Mouse (Mus musculus) frontal cortex, adult (tissue): ENCODE results near the gene Dcpp3.
"Not testable (repeated sequence)": the region's sequence is repeated elsewhere in the genome, so short reads cannot be mapped to it uniquely, and the experiment has no call there.

Source experiments
- ATAC-seq: cut with Nextera tagmentation; 2 replicates; pipeline ENCODE4 v1.9.2; 2017; ENCODE audit warnings: mild to moderate bottlenecking, moderate library complexity, mixed read lengths; ENCODE audit not compliant: low TSS enrichment

The Dcpp3 gene

GRCm38 (mm10) chr17:23917158-23917557, at the start of gene Dcpp3:
Gene Dcpp3, plus strand, starts transcription at chr17:23917458.
- ATAC-seq, result not testable (repeated sequence)

- ATAC-seq, result no peak
Measured at GRCm38 (mm10) chr17:23867756-23868155, 49.5 kb upstream of the Dcpp3 start, which contains the start of gene Prss21. Gene Prss21, plus strand, starts transcription at chr17:23868056.

DNA sequence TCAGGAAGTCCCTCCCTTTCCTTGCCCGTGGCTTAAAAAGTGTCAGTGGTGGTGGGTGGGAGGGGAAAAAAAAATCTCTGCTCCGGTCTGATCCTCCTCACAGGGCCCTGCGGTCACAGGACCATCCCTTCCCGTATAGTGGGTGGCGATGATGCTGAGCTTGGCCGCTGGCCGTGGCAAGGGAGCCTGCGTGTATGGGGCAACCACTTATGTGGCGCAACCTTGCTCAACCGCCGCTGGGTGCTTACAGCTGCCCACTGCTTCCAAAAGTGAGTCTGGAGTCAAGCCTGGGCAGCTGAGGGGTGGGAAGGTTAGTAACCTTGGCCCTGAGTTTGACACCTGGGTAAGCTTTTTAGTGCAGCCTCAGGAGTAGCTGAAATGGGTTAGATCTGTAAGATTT, 48.7 kb upstream of the Dcpp3 start:
- ATAC-seq, result no peak

- peak; percentile 52; the same call in 1 of the 2 replicates for ATAC-seq
Measured at GRCm38 (mm10) chr17:23873884-23874856, 43.1 kb upstream of the Dcpp3 start.

GRCm38 (mm10) chr17:23876741-23877140, 40.5 kb upstream of the Dcpp3 start:
- peak; percentile 57 for ATAC-seq

GRCm38 (mm10) chr17:23877166-23877565, 40.1 kb upstream of the Dcpp3 start:
- no peak for ATAC-seq

DNA sequence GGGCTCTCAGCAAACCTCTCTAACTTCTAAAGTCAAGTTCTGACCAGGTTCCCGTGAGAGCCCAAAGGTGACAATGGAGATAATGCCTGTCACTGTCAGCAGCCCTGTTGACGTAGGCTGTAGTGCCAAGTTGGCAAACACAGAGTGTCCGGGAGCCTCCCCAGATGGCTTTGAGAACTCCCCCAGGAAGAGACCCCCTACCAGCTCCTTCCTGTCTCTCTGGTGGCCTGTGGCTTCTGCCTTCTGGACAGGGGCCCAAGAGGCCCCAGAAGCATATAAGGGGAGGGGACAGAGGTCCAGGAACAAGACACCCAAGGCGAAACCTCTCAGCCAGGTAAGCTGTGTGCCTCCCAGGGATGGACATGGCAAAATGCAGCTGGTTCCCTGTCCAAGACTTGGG, 36.7 kb upstream of the Dcpp3 start, which contains the start of the genes Dcpp1 and Dcpp2:
TSS of gene Dcpp1 (plus strand) at position 301 of the 400 bp plus-strand sequence.
TSS of gene Dcpp2 (plus strand) at position 305 of the 400 bp plus-strand sequence.
- not testable (repeated sequence) for ATAC-seq

DNA sequence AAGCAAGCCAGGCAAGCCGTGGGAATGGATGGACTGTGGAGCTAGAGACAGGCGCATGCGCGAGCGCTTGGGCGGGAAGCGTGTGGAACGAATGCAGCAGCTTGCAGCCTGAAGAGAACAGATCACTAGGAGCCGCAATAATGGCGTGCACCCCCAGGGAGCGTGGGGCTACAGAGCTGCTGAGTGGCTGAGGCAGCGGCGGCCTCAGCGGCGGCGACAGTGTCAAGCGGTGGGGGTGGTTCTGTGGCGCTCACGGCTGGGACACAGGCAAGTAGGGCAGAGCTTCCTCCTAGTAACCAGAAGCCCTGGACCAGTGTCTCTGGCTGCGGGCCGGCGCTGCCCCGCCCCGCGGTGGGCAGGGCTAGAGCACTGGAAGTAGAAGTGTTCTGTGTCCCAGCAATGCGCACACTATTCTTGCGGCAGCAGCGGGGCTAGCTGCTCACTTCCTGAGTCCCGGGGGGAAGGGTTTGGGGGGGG, 7.3 kb downstream of the Dcpp3 start:
- ATAC-seq, result peak; percentile 98

DNA sequence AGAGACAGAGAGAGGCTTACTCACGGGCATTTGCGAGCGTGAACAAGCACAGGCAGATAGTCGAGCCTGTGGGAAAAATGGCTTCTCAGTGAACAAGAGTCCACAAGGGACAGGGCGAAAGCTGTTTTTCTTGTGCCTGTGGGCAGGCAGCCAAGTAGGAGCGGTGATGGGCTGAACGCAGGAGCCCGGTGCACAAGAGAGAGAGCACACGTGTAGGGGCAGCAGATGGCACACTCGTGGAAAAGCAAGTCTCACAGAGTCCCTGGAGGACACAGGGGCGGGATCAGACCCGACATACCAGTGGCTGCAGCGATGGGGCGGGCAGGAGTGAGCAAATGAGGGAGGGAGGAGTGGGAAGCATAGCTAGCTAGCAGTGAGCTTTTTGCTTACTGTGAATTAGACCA, 7.8 kb downstream of the Dcpp3 start:
- peak; percentile 72 for ATAC-seq

DNA sequence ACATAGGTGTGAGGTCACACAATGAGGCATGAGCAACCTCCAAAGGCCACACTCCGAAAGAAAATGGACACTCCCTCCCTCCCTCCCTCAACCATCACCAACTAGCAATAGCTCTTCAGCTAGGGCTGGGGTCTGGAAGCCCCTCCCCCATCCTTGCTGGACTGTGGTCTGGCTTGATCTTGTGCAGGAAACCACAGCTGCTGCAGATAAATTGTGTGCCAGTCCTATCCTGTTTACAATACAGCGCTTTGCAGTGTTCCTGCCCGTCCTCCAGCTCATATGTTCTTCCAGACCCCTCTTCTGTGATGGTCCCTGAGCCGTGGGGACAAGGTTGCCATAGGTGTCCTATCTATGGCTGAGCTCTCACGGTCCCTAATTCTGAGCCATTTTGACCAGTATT, 13.9 kb downstream of the Dcpp3 start:
- no peak for ATAC-seq

DNA sequence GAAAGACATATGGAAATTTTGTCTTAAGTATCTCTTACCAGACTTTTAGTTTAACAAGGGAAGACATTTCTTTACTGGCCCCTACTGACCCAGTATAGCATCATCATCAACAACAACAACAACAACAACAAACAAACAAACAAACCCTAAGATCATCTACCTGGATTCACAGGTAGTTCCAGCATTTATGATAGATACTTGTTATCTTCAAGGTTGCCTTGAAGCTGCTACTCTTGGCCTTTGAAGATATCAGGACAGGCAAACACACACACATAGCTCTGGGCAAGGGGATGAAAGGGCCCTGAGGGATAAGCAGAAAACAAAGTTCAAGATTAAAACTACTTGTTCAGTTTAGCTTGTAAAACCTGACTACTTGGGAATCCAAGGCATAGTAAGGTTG, 24.1 kb downstream of the Dcpp3 start, which contains the start of gene Sbp:
TSS of gene Sbp (plus strand) at position 301 of the 400 bp plus-strand sequence.
- ATAC-seq, result no peak

DNA sequence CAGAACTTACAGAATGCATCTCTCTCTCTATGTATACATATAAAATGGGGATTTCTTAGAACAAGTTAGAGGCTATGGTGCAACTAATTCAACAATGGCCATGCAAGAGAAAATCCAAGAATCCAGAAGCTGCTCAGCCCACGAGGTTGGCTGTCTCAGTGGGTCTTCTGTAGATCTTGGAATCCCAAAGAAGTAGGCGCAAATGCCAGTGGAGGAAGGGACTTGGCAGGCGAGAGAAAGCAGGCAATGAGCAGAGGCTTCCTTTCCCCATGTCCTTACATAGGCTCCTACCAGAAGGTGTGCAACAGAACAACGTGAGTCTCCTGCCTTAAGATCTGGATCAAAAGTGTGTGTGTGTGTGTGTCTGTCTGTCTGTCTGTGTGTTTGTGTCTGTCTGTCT, 30.2 kb downstream of the Dcpp3 start:
- ATAC-seq, result peak; percentile 64; the same call in 1 of the 2 replicates

DNA sequence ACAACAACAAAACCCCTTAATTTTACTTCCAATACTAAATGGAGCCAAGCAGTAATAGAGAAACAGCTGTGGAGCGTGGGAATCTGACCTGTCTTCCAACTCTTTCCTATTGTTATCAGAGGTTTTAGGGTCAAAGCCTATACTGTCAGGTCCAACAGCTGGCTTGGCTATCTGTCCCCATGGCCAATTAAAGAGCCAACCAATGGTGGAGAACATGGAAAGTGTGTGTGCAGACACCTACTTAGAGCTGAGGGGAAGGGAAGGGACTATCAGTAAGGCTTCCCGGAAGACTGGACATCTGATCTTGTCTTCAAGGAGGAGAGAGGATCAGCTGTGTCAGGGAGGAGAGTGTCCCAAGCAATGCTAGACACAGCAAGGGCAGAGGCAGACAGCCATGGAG, 31.8 kb downstream of the Dcpp3 start:
- ATAC-seq, result no peak

DNA sequence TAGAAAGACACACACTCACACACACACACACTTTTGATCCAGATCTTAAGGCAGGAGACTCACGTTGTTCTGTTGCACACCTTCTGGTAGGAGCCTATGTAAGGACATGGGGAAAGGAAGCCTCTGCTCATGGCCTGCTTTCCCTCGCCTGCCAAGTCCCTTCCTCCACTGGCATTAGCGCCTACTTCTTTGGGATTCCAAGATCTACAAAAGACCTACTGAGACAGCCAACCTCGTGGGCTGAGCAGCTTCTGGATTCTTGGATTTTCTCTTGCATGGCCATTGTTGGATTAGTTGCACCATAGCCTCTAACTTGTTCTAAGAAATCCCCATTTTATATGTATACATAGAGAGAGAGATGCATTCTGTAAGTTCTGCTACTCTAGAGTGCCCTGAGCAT, 33.6 kb downstream of the Dcpp3 start:
- not testable (repeated sequence) for ATAC-seq

DNA sequence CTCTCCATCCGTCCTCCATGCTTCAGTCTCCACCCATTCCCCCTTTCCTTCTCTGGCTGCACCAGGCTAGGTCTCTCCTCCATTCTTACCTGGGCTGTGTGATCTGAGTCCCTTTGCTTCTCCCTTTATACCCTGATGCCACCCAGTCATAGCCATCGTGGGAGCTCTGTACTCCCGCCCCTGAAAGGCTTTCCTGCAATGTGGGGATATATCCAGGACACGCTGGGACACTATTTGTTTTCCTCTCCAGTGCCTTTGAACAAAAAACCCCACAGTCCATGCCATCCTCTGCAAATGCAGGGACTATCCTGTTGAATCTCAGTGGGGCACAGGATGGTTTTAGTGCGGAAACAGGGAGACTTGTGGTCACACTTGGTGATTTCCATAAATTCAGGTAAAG, 37.9 kb downstream of the Dcpp3 start, which contains the start of gene Sbpl:
TSS of gene Sbpl (minus strand) at position 101 of the 400 bp plus-strand sequence.
- ATAC-seq, result no peak

GRCm38 (mm10) chr17:23960084-23960738, 43.0 kb downstream of the Dcpp3 start:
- ATAC-seq, result peak; percentile 86

- ATAC-seq, result no peak
Measured at GRCm38 (mm10) chr17:23961573-23962122, 44.4 kb downstream of the Dcpp3 start.

DNA sequence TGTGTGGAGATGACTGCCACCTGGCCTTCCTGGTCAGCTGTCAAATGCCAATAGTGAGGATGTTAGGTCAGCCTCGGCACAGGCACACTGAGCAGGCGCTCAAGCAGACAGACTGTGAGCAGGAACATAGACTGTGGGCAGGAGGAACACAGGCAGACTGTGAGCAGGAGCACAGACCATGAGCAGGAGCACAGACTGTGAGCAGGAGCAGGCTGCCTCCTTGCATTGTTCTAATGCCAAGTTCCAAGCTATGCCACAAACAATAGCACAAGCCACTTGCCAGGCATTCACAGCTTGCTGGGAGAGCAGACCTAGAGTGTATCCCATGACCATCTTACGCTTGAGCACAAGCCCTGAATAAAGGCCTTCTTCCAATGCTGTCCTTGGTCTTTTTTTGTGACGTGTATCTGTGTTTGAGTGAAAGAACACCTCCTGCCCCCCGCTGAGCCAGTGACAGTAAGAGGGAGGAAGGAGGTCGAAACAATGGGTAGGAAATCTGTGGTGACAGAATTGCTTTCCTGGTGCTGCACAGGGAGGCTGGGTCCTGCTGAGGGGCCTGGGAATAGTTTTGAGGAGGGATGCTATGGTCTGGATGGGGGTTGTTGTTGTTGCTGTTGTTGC, 48.7 kb downstream of the Dcpp3 start:
- ATAC-seq, result no peak

- no peak for ATAC-seq
Measured at GRCm38 (mm10) chr17:23966658-23967401, 49.6 kb downstream of the Dcpp3 start.

- no peak for ATAC-seq
Measured at GRCm38 (mm10) chr17:23968780-23969179, 51.5 kb downstream of the Dcpp3 start.
